Mouse (Mus musculus): Measurements from ENCODE around the gene Mroh2a.

DNA sequence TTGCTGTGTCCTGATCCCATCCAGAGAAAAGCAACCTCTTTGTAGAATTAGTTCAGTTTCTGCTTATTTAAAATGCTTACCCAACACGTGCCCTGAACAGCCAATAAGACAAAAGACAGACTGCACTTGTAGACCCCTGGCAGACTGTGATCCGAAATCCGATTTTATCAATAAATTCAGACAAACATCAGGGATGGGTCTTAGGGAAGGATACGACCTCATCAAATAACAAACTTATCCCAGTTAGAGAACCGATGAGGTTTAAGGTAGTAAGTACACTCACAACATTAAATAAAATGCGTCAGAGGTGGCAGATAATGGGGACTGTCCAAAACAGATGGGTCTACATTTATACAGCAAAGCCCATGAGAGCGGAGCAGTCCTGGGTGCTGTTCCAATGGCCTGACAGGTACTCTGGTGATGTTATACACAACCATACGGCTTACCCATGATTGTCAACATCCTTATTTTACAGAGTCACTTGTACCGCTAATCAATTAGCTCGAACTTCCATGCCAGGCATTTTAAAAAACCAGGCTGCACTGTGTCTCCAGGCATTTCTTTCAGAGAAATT lies 49.8 kb downstream of the Mroh2a start:
- TF ChIP-seq TAL1 (IDR thresholded peaks at IDR 0.05; ENCODE audit: low read length) (no peak), GATA1 (IDR thresholded peaks at IDR 0.05; ENCODE audit: low read length) (no peak)

Data from erythroblast, embryonic 14.5 days (primary cell).